Mouse (Mus musculus) intestine, embryonic 16.5 days (tissue): ENCODE measurements around the gene Hivep2. TPM values are rescaled to one million over a fixed set of nuclear protein-coding genes. Genes with fewer than 3 reads are reported as not detected.
A peak's percentile ranks its signal among the peaks of the same experiment; 100 is the strongest.

Experiments
- ATAC-seq: fragments of 200-750 bp; cut with Nextera tagmentation; 2 replicates; pipeline ENCODE4 v1.8.0; 2017; ENCODE audit warnings: moderate TSS enrichment, moderate library complexity
- H3K27ac ChIP-seq: fragments of 300-500 bp; sonication (generic); 2 replicates; pipeline ENCODE4 v1.5.1; 2014; ENCODE audit warnings: mild to moderate bottlenecking, low read length
- H3K27me3 ChIP-seq: fragments of 300-500 bp; sonication (generic); replicated peaks from 2 replicates; pipeline ENCODE4 v1.6.1; 2014; ENCODE audit warnings: low read length, control low read depth, mixed read lengths; ENCODE audit not compliant: control insufficient read depth, insufficient read depth
- H3K36me3 ChIP-seq: fragments of 300-500 bp; sonication (generic); 2 replicates; pipeline ENCODE4 v1.6.1; 2014; ENCODE audit warnings: low read length, control low read depth; ENCODE audit not compliant: control insufficient read depth, insufficient read depth
- H3K4me1 ChIP-seq: fragments of 300-500 bp; sonication (generic); 2 replicates; pipeline ENCODE4 v1.6.1; 2014; ENCODE audit warnings: low read length, control low read depth, mixed read lengths; ENCODE audit not compliant: control insufficient read depth, insufficient read depth
- H3K4me2 ChIP-seq: fragments of 300-500 bp; sonication (generic); 2 replicates; pipeline ENCODE4 v1.6.1; 2014; ENCODE audit warnings: low read depth, low read length, control low read depth
- H3K4me3 ChIP-seq: fragments of 300-500 bp; sonication (generic); 2 replicates; pipeline ENCODE4 v1.5.1; 2014; ENCODE audit warnings: mild to moderate bottlenecking, low read length
- H3K9ac ChIP-seq: fragments of 300-500 bp; sonication (generic); 2 replicates; pipeline ENCODE4 v1.6.1; 2014; ENCODE audit warnings: low read depth, low read length
- H3K9me3 ChIP-seq: fragments of 300-500 bp; sonication (generic); 2 replicates; pipeline ENCODE4 v1.6.1; 2016; ENCODE audit warnings: low read length, control low read depth; ENCODE audit not compliant: control insufficient read depth
- WGBS: fragments of 180-500 bp; shearing (Covaris S2); extraction: QIAGEN DNeasy Blood & Tissue Kit; methylation state at CpG from one replicate; pipeline ENCODE4 v1.1.7; 2014; 5-methylcytosine and 5-hydroxymethylcytosine counted together
- polyA plus RNA-seq: library from polyadenylated mRNA; unstranded; fragments of >200 nt; fragmentation: Nextera tagmentation; extraction: Ambion mirVana; gene quantifications from 2 replicates; pipeline ENCODE4 v1.2.1, GENCODE M21; 2015

The Hivep2 gene
- polyA plus RNA-seq, 1 experiment from 2014 or later, result 3.4 TPM

DNA sequence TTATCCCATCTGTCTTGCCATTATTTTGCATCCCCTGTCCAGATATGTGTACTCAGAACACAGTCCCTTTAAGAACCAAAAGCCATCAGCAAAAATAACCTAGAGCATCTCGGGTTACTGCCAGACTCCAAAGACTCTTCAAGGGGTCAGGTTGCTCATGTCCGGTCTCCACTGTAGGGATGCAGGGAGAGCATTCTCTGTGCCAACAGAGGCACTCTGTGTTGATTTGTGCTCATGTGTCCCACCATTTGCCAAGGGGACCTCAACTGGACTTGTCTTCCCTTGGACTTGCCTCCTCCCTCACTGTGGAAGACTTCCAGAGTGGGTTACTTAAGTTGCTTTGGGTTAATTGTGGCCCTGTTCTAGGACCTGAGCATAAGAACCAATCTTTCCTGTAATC is 43.8 kb downstream of the Hivep2 start:
- WGBS, result 84% methylated on average over 2 of the region's 2 CpGs
- Histone ChIP-seq H3K9ac (no peak overlapping the region), H3K27ac (no peak overlapping the region), H3K4me3 (no peak overlapping the region), H3K9me3 (no peaks in the 10 kb centered on the region), H3K4me1 (no peaks in the 10 kb centered on the region), H3K27me3 (no peaks in the 10 kb centered on the region), H3K36me3 (no peaks in the 10 kb centered on the region), H3K4me2 (no peak overlapping the region)
- ATAC-seq, result no peak

DNA sequence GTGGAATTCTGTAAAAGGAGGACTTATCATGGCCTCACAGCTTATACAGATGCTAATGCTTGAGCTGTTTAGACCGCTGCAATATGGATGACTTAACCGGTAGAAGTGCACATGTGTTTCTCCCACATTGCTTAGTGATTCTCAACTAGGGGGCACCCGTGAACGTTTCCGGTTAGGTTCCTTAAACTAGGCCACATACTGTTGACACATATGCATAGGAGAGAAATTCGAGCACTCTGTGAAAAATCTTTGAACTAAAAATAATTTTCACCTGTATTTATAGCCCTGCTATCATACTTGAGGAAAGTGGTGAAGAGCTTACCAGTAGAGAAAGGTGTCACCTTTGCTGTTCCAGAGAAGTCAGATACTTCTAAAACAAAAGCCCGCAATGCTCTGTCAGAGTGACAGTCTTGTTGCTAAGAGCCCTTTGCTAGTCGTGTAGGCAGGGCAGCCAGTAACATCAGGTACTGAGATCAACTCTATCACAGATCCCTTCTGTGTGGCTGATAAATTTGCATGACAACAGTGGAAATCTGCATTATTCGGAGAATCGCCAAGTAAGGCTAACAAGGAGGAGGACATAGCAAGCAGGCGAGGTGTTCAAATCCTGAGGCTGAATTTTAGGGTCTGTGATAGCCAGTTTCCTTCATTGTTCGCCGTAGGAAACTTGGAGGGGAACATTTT is 50.6 kb downstream of the Hivep2 start:
- H3K4me3 ChIP-seq, result no peak overlapping the region
- ATAC-seq, result no peak
- no peaks in the 10 kb centered on the region for H3K27me3 ChIP-seq
- H3K4me1 ChIP-seq, result 0 out of 2 replicates have a peak, but pooled peaks cover 3% of the 10 kb centered on the region
- no peaks in the 10 kb centered on the region for H3K36me3 ChIP-seq
- no peak overlapping the region for H3K9ac ChIP-seq
- H3K27ac ChIP-seq, result no peak overlapping the region
- 70% methylated on average over 13 of the region's 13 CpGs for WGBS
- no peak overlapping the region for H3K4me2 ChIP-seq
- H3K9me3 ChIP-seq, result no peaks in the 10 kb centered on the region

DNA sequence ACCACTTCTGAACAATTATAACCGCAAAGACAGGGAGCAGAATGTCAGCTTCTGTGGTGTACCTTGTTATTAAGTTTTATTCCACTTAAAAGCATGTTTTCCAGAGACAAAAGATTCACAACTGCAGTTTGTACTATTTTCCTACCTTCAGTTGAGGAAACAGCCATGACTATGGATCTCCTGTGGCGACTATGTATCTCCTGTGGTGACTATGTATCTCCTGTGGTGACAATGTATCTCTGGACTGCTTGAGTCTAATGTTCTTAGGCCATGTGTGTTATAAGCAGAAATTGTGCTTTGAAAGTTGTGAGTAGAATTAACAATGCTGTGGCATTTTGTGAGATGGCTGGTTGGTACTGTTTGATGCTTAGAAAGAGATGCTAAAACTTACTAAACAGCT is 51.5 kb downstream of the Hivep2 start:
- Histone ChIP-seq H3K4me2 (no peak overlapping the region), H3K9ac (no peak overlapping the region), H3K36me3 (no peaks in the 10 kb centered on the region), H3K27ac (no peak overlapping the region; the same call in 1 of the 2 replicates), H3K9me3 (no peaks in the 10 kb centered on the region), H3K4me3 (no peak overlapping the region), H3K27me3 (no peaks in the 10 kb centered on the region), H3K4me1 (0 out of 2 replicates have a peak, but pooled peaks cover 3% of the 10 kb centered on the region)
- ATAC-seq, result no peak
- 73% methylated on average over 2 of the region's 2 CpGs for WGBS

DNA sequence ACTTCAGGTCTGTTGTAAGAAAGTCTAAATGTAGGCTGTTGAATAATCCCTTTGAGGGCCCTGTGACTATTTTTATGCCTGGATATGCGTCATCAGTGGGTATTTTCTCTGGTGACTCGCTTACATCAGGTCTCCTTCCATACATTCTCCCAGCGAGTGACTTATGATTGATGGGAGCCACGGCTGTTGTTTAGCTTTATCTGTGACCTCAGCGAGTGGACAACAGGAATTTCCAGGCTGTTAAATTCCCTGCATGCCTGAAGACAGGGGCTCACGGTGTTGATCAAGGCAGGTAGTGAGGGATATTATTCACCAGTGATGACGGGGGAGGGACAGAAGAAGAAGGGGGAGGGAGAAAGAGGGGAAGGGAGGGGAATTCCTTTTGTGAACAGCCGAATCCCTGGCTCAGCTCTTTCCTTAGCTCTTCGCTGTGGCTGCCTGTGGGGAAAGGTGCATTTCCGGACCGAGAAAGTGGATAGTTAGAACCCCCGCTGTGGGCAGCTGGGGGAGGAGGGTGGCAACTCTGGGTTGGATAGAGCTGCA is 52.0 kb downstream of the Hivep2 start:
- peak overlapping the region; percentile 45 for H3K4me2 ChIP-seq
- H3K4me3 ChIP-seq, result peak overlapping the region; percentile 11
- no peaks in the 10 kb centered on the region for H3K27me3 ChIP-seq
- H3K9ac ChIP-seq, result 0 out of 2 replicates have a peak overlapping the region, but pooled peaks have one; percentile 0
- H3K27ac ChIP-seq, result no peak overlapping the region; the same call in none of the 2 replicates
- 8% methylated on average over 12 of the region's 12 CpGs for WGBS
- H3K9me3 ChIP-seq, result no peaks in the 10 kb centered on the region
- 0 out of 2 replicates have a peak, but pooled peaks cover 3% of the 10 kb centered on the region for H3K4me1 ChIP-seq
- no peaks in the 10 kb centered on the region for H3K36me3 ChIP-seq
- ATAC-seq, result peak; percentile 42; the same call in 1 of the 2 replicates

DNA sequence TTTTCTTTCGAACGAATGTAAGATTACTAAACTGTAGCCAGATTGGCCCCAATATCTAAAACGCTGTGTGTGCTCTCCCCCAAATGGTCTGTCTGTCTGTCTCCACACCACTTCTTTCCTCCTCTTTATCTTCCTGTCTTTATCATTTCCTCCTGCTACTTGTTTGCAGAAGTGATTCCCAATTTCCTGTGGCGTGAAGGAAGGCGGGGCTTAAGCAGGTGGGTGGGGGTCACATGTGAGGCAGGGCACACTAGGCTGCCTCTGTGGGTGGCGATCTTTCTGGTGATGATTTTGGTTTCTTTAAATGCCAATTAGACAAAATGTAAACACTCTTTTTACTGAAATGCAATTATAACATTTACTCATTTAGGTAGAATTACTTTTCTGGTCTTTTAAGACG is 52.8 kb downstream of the Hivep2 start:
- Histone ChIP-seq H3K27me3 (no peaks in the 10 kb centered on the region), H3K9ac (no peak overlapping the region), H3K4me2 (no peak overlapping the region), H3K9me3 (no peaks in the 10 kb centered on the region), H3K4me3 (no peak overlapping the region), H3K36me3 (no peaks in the 10 kb centered on the region), H3K27ac (no peak overlapping the region), H3K4me1 (0 out of 2 replicates have a peak, but pooled peaks cover 3% of the 10 kb centered on the region)
- WGBS, result 42% methylated on average over 7 of the region's 7 CpGs
- no peak for ATAC-seq

DNA sequence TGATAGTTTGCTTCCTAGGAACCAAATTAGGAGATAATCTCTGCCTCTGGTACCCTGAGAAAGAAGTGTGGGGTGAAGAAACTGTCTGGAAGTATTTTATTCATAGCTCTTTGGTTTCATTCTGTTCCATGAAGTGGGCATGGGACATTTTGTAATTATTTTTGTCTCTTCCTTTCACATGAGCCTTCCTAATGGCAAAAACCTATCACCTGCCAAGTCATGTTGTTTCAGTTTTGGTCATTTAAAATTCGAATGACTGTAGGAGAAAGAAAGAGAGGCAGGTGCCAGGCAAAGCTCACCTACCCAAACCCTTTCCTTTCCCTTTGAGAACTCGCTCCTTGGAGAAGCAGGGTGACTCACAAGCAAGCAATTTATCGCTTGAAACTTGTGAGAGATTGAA is 53.3 kb downstream of the Hivep2 start:
- Histone ChIP-seq H3K27ac (no peak overlapping the region), H3K27me3 (no peaks in the 10 kb centered on the region), H3K4me1 (0 out of 2 replicates have a peak, but pooled peaks cover 3% of the 10 kb centered on the region), H3K4me3 (no peak overlapping the region), H3K9me3 (no peaks in the 10 kb centered on the region), H3K9ac (no peak overlapping the region), H3K36me3 (no peaks in the 10 kb centered on the region), H3K4me2 (no peak overlapping the region)
- WGBS, result 76% methylated on average over 3 of the region's 3 CpGs
- ATAC-seq, result no peak

DNA sequence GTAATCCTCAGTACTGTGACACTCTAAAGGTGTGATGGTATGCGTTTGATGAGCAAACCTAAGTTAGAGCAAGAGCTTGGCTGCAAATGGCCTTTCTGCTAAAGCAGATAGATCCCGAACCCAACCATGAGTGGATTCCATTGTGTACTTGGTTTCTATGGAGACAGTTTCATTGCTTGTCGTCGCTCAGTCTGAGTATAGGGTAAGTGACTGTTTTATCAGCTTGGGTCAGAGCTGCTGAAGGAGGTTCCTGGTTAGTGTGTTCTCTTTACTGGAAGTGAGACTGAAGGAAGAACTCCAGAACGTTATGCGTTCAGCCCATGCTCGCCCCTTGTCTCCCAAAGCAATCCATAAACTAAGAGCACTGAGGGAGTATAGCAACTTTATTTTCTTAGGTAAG is 54.4 kb downstream of the Hivep2 start:
- H3K9ac ChIP-seq, result no peak overlapping the region
- no peak overlapping the region for H3K4me3 ChIP-seq
- H3K36me3 ChIP-seq, result no peaks in the 10 kb centered on the region
- H3K27ac ChIP-seq, result no peak overlapping the region
- H3K4me1 ChIP-seq, result 0 out of 2 replicates have a peak, but pooled peaks cover 3% of the 10 kb centered on the region
- ATAC-seq, result no peak
- H3K27me3 ChIP-seq, result no peaks in the 10 kb centered on the region
- H3K4me2 ChIP-seq, result no peak overlapping the region
- WGBS, result 60% methylated on average over 7 of the region's 7 CpGs
- no peaks in the 10 kb centered on the region for H3K9me3 ChIP-seq

DNA sequence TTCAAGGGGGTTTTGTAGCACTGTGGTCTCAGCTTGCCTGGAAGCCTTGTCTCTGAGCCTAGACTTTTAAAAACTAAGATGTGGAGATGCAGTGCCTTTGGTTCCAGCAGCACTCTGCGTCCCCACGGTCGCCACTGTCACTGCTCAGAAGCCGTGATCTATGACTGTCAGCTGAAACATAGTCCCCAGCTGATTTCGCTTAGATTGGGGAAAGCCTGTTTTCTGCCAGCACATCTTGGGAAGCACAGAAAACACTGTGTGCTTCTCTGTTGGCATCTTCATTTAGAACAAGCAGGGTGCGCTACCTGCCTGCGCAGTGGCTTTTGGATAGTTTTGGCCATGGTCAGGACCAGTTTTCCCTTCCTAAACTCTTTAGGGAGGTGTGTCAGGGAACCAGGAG is 59.1 kb downstream of the Hivep2 start:
- H3K27me3 ChIP-seq, result no peaks in the 10 kb centered on the region
- WGBS, result 84% methylated on average over 7 of the region's 7 CpGs
- H3K4me3 ChIP-seq, result no peak overlapping the region
- H3K36me3 ChIP-seq, result no peaks in the 10 kb centered on the region
- H3K9ac ChIP-seq, result no peak overlapping the region
- H3K4me2 ChIP-seq, result no peak overlapping the region
- H3K4me1 ChIP-seq, result no peaks in the 10 kb centered on the region
- ATAC-seq, result no peak
- no peaks in the 10 kb centered on the region for H3K9me3 ChIP-seq
- no peak overlapping the region for H3K27ac ChIP-seq

DNA sequence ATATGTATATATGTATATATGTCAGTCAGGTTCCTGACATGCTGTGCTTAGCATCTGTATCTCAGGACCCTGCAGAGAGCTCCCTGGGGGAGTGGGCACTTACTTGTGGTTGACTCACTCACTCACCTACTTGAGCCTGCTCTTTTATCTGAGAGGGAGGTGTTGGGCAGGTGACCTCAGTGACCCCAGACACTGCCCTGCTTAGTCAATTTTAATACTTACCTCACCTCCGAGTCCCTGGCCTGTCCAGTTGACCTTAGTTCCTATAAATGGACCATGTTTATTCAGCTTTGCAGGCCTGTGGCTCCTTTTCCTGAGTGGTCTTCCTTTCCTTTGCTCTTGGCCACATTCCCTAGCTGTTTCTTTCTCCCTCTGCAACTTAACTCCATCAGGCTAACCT is 61.9 kb downstream of the Hivep2 start:
- ATAC-seq, result no peak
- no peak overlapping the region for H3K27ac ChIP-seq
- H3K9ac ChIP-seq, result no peak overlapping the region
- H3K4me2 ChIP-seq, result no peak overlapping the region
- H3K4me1 ChIP-seq, result no peaks in the 10 kb centered on the region
- WGBS, result 48% methylated on average over 1 of the region's 1 CpGs
- no peaks in the 10 kb centered on the region for H3K9me3 ChIP-seq
- H3K4me3 ChIP-seq, result no peak overlapping the region
- no peaks in the 10 kb centered on the region for H3K27me3 ChIP-seq
- H3K36me3 ChIP-seq, result no peaks in the 10 kb centered on the region
